Mouse (Mus musculus): ENCODE results near the gene Ddx19a. TPM values are rescaled to one million over a fixed set of nuclear protein-coding genes. Genes with fewer than 3 reads are reported as not detected.

Gene Ddx19a
- polyA plus RNA-seq, 1 experiment from 2014 or later, result 14.5 TPM

DNA sequence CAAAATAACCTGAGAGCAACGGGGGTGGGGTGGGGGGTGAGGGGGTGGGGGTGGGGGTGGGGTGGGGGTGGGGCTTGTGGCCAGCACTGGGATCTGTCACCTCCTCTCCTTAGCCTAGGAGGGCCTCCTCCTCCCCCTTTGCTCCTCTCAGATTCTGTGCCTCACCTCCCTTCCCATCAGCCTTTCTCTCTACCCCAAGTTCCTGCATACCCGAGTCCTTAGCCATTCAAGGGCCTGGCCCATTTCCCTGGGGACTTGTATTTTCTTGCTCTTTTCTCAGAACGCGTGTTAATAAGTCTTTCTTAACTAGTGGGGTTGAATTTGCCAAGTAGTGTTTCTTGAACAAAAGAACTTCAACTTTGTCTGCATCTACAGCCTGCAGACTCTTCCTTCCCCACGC is 70.9 kb downstream of the Ddx19a start:
- Histone ChIP-seq H3K36me3 (peaks cover 14% of the 10 kb centered on the region; the same call in 1 of the 2 replicates), H3K27ac (no peak overlapping the region), H3K4me1 (peaks cover 37% of the 10 kb centered on the region), H3K9me3 (replicated peaks) (no peaks in the 10 kb centered on the region), H3K27me3 (no peaks in the 10 kb centered on the region), H3K4me3 (replicated peaks) (no peak overlapping the region), H3K4me2 (no peak overlapping the region), H3K9ac (no peak overlapping the region)
- ATAC-seq (replicated peaks; ENCODE audit: low FRiP score), result no peak
- WGBS, result 39% methylated on average over 5 of the region's 5 CpGs

DNA sequence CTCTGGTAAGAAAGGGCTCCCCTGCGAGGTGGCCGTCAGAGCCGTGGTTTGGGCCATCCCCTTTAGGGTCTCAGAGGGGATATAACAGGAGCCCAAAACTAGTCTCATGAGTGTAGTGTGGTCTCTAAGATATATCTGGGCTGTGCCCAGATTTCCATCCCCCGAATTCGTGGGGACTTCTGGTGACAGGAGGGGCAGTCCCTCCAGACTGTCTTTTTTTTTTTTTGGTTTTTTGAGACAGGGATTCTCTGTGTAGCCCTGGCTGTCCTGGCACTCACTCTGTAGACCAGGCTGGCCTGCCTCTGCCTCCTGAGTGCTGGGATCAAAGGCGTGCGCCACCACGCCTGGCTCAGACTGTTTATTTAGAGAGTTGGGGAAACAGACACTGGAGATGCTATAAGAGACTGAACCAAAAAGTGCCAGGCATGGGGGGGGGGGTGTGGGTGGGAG is 71.9 kb downstream of the Ddx19a start:
- no peak for ATAC-seq (replicated peaks; ENCODE audit: low FRiP score)
- H3K4me2 ChIP-seq, result no peak overlapping the region
- no peaks in the 10 kb centered on the region for H3K27me3 ChIP-seq
- H3K27ac ChIP-seq, result no peak overlapping the region
- no peak overlapping the region for H3K4me3 ChIP-seq (replicated peaks)
- no peak overlapping the region for H3K9ac ChIP-seq
- peaks cover 38% of the 10 kb centered on the region for H3K4me1 ChIP-seq
- peaks cover 13% of the 10 kb centered on the region; the same call in 1 of the 2 replicates for H3K36me3 ChIP-seq
- H3K9me3 ChIP-seq (replicated peaks), result no peaks in the 10 kb centered on the region
- 70% methylated on average over 8 of the region's 8 CpGs for WGBS

Small RNA genes within 50 kb of the gene (microRNA-seq; reads per million reads assigned to microRNA genes)
- gene Gm24103 (not detected), gene Mir3473d (0.44 reads per million)

Other genes starting within 250 kb of the Ddx19a start
- gene Il34, start 191.9 kb downstream of the Ddx19a start, polyA plus RNA-seq (2015; fragmentation: Nextera tagmentation; extraction: Ambion mirVana), result 1.8 and 2.0 TPM in 2 replicates
- gene Cog4, start 151.2 kb downstream of the Ddx19a start, polyA plus RNA-seq (2015; fragmentation: Nextera tagmentation; extraction: Ambion mirVana), result 77.1 and 77.3 TPM in 2 replicates
- gene Sf3b3, start 151.0 kb downstream of the Ddx19a start, polyA plus RNA-seq (2015; fragmentation: Nextera tagmentation; extraction: Ambion mirVana), result 161 and 167 TPM in 2 replicates
- 12.0 and 13.3 TPM in 2 replicates for gene Fuk, start 95.3 kb downstream of the Ddx19a start, polyA plus RNA-seq (2015; fragmentation: Nextera tagmentation; extraction: Ambion mirVana)
- gene St3gal2, start 77.9 kb downstream of the Ddx19a start, polyA plus RNA-seq (2015; fragmentation: Nextera tagmentation; extraction: Ambion mirVana), result 25.2 and 27.4 TPM in 2 replicates
- gene Ddx19b, start 34.0 kb upstream of the Ddx19a start, polyA plus RNA-seq (2015; fragmentation: Nextera tagmentation; extraction: Ambion mirVana), result 5.8 and 6.0 TPM in 2 replicates
- 60.8 and 61.4 TPM in 2 replicates for gene Aars, start 35.3 kb upstream of the Ddx19a start, polyA plus RNA-seq (2015; fragmentation: Nextera tagmentation; extraction: Ambion mirVana)
- gene Exosc6, start 58.5 kb upstream of the Ddx19a start, polyA plus RNA-seq (2015; fragmentation: Nextera tagmentation; extraction: Ambion mirVana), result 24.0 and 24.3 TPM in 2 replicates
- gene Clec18a, start 94.6 kb upstream of the Ddx19a start, polyA plus RNA-seq (2015; fragmentation: Nextera tagmentation; extraction: Ambion mirVana), result 71.2 and 75.0 TPM in 2 replicates
- gene Pdpr, start 96.8 kb upstream of the Ddx19a start, polyA plus RNA-seq (2015; fragmentation: Nextera tagmentation; extraction: Ambion mirVana), result 10.8 and 10.9 TPM in 2 replicates